Mouse (Mus musculus): ENCODE results near the gene Btbd35f5. TPM values are rescaled to one million over a fixed set of nuclear protein-coding genes. Genes with fewer than 3 reads are reported as not detected.

Btbd35f5 gene
- polyA plus RNA-seq (2014; fragmentation: Illumina TruSeq; extraction: RNeasy Lipid Tissue Mini Kit (QIAGEN cat#74804); ENCODE audit: low read depth, low replicate concordance): not detected

GRCm38 (mm10) chrX:32973597-32973996 lies at the start of gene Btbd35f5:
Gene Btbd35f5 (plus strand): TSS chrX:32973897.

GRCm38 (mm10) chrX:32941468-32941867 lies 32.2 kb upstream of the Btbd35f5 start, which contains the start of gene Gm21789:
Gene Gm21789 (plus strand): TSS chrX:32941768.

Other genes with a start within 250 kb of the Btbd35f5 start
- gene Btbd35f21, start 247.8 kb upstream of the Btbd35f5 start, polyA plus RNA-seq (2014; fragmentation: Illumina TruSeq; extraction: RNeasy Lipid Tissue Mini Kit (QIAGEN cat#74804); ENCODE audit: low read depth, low replicate concordance): not detected
- not detected for gene Btbd35f30, start 79.3 kb upstream of the Btbd35f5 start, polyA plus RNA-seq (2014; fragmentation: Illumina TruSeq; extraction: RNeasy Lipid Tissue Mini Kit (QIAGEN cat#74804); ENCODE audit: low read depth, low replicate concordance)
- gene Gm21789, start 32.1 kb upstream of the Btbd35f5 start, polyA plus RNA-seq (2014; fragmentation: Illumina TruSeq; extraction: RNeasy Lipid Tissue Mini Kit (QIAGEN cat#74804); ENCODE audit: low read depth, low replicate concordance): not detected